Mouse (Mus musculus): Measurements from ENCODE around the gene Acr.

Gene Acr

GRCm38 (mm10) chr15:89568114-89568513 is at the start of gene Acr:
TSS of gene Acr (plus strand) at chr15:89568326.
- no peak for DNase-seq (ENCODE audit: low spot score)

GRCm38 (mm10) chr15:89521951-89522350 is 46.2 kb upstream of the Acr start:
- no peak for DNase-seq (ENCODE audit: low spot score)

- no peak for DNase-seq (ENCODE audit: low spot score)
Measured at GRCm38 (mm10) chr15:89522566-89523282, 45.4 kb upstream of the Acr start.

- no peak for DNase-seq (ENCODE audit: low spot score)
Measured at GRCm38 (mm10) chr15:89523283-89523832, 44.8 kb upstream of the Acr start.

- DNase-seq (ENCODE audit: low spot score) = no peak
Measured at GRCm38 (mm10) chr15:89524001-89524571, 44.0 kb upstream of the Acr start.

- no peak for DNase-seq (ENCODE audit: low spot score)
Measured at GRCm38 (mm10) chr15:89524611-89525415, 43.3 kb upstream of the Acr start.

- DNase-seq (ENCODE audit: low spot score) = no peak
Measured at GRCm38 (mm10) chr15:89525464-89525863, 42.7 kb upstream of the Acr start.

GRCm38 (mm10) chr15:89525896-89526295 is 42.2 kb upstream of the Acr start:
- DNase-seq (ENCODE audit: low spot score) = no peak

- no peak for DNase-seq (ENCODE audit: low spot score)
Measured at GRCm38 (mm10) chr15:89526776-89527325, 41.3 kb upstream of the Acr start.

- DNase-seq (ENCODE audit: low spot score) = no peak
Measured at GRCm38 (mm10) chr15:89527466-89527865, 40.7 kb upstream of the Acr start.

- no peak for DNase-seq (ENCODE audit: low spot score)
Measured at GRCm38 (mm10) chr15:89528201-89528850, 39.8 kb upstream of the Acr start.

GRCm38 (mm10) chr15:89528923-89529322 is 39.2 kb upstream of the Acr start:
- no peak for DNase-seq (ENCODE audit: low spot score)

- peak; percentile 59 for DNase-seq (ENCODE audit: low spot score)
Measured at GRCm38 (mm10) chr15:89530336-89530735, 37.8 kb upstream of the Acr start.

GRCm38 (mm10) chr15:89531399-89531798 is 36.7 kb upstream of the Acr start:
- DNase-seq (ENCODE audit: low spot score) = no peak

GRCm38 (mm10) chr15:89532026-89532923 is 35.9 kb upstream of the Acr start:
- no peak for DNase-seq (ENCODE audit: low spot score)

- no peak for DNase-seq (ENCODE audit: low spot score)
Measured at GRCm38 (mm10) chr15:89532924-89533842, 34.9 kb upstream of the Acr start.

- no peak for DNase-seq (ENCODE audit: low spot score)
Measured at GRCm38 (mm10) chr15:89533843-89534207, 34.3 kb upstream of the Acr start.

- no peak for DNase-seq (ENCODE audit: low spot score)
Measured at GRCm38 (mm10) chr15:89544171-89544570, 24.0 kb upstream of the Acr start.

GRCm38 (mm10) chr15:89547321-89547720 is 20.8 kb upstream of the Acr start:
- no peak for DNase-seq (ENCODE audit: low spot score)

Data from c-Kit-positive CD71-positive TER-119-positive erythroid progenitor cells, embryonic 14.5 days (primary cell).